Mouse (Mus musculus): ENCODE results near the gene Gm5134. TPM values are rescaled to one million over a fixed set of nuclear protein-coding genes. Genes with fewer than 3 reads are reported as not detected.
"Not testable (repeated sequence)": the region's sequence is repeated elsewhere in the genome, so short reads cannot be mapped to it uniquely, and the experiment has no call there.

Gm5134 gene
- polyA plus RNA-seq, 1 experiment from 2014 or later, result 1.3 TPM

GRCm38 (mm10) chr10:75994531-75995210 is 40.4 kb downstream of the Gm5134 start:
- DNase-seq (ENCODE audit: low spot score), result not testable (repeated sequence)

- DNase-seq (ENCODE audit: low spot score), result no peak
Measured at GRCm38 (mm10) chr10:75995463-75995862, 41.1 kb downstream of the Gm5134 start.

- DNase-seq (ENCODE audit: low spot score), result no peak
Measured at GRCm38 (mm10) chr10:75996315-75996714, 42.0 kb downstream of the Gm5134 start.

GRCm38 (mm10) chr10:76001160-76001559 is 46.8 kb downstream of the Gm5134 start:
- DNase-seq (ENCODE audit: low spot score), result no peak

DNA sequence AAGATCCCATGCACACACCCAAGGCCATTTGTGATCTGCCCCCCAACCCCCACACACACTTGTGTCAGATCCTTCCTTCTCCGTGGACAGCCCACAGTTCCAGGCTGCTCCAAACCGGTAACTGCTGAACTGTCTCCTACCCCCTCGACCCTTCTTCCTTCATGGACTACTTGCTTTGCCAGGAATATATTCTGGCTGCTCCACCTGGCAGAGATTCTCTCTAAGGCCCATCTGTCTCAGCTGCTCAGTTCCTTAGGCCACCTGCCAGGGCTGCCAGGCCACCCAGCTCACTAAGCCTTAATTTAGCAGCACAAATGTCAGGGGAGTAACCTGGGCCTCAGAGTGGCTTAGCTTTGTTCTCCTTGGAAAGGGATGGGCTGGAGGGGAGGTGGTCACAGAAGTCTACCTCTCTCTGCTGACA is 47.8 kb downstream of the Gm5134 start:
- DNase-seq (ENCODE audit: low spot score), result no peak

GRCm38 (mm10) chr10:76002615-76003014 is 48.3 kb downstream of the Gm5134 start:
- DNase-seq (ENCODE audit: low spot score), result no peak

GRCm38 (mm10) chr10:76003221-76003620 is 48.9 kb downstream of the Gm5134 start:
- no peak for DNase-seq (ENCODE audit: low spot score)

GRCm38 (mm10) chr10:76006385-76006784 is 52.1 kb downstream of the Gm5134 start:
- DNase-seq (ENCODE audit: low spot score), result no peak

DNA sequence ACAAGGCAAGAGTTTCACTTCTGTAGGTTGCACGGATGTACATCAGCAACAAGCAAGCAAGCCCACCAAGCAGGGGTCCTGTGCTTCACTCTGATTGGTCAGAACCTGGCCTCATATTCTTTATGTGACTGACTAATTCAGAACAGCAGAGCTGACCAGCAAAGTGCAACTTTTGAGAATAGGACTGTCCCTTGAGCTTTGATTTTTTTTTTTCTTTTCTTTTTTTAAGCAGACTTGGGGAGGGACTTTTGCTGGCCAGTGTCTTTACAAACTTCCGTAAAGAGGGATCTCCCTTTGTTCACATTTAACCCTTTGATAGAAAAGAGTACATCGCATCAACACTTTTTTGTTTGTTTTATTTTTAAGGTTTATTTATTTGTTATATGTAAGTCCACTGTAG is 55.5 kb downstream of the Gm5134 start:
- no peak for DNase-seq (ENCODE audit: low spot score)

DNA sequence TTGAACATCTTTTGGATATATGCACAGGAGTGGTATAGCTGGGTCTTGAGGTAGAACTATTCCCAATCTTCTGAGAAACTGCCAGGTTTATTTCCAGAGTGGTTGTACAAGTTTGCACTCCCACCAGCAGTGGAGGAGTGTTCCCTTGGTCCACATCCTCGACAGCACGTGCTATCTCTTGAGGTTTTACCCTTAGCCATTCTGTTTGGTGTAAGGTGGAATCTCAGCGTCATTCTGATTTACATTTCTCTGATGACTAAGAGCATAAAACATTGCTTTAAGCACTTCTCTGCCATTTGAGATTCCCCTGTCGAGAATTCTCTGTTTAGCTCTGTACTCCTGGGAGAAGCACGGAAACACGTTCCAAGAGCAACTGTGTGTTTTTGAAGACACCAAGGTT is 58.6 kb downstream of the Gm5134 start:
- no peak for DNase-seq (ENCODE audit: low spot score)

DNA sequence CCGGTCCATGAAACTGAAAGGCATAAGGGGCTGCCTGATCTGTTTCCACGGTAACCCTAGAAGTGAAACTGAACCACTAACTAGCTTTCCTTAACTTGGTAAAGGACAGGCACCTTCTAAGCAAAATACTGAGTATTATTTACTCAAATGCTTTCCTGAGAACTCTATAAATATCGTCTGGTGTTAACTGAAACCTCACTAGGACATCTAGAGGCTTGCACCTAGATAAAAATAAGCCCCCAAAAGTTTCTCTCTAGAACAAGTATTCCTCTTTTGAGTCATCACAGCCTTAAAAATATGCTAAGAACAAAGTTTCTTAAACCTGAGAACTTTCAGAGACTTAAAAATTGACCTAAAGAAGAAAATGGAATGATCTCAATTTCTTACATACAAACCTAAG is 62.6 kb downstream of the Gm5134 start:
- DNase-seq (ENCODE audit: low spot score), result no peak

- no peak for DNase-seq (ENCODE audit: low spot score)
Measured at GRCm38 (mm10) chr10:76021728-76022127, 67.4 kb downstream of the Gm5134 start.

DNA sequence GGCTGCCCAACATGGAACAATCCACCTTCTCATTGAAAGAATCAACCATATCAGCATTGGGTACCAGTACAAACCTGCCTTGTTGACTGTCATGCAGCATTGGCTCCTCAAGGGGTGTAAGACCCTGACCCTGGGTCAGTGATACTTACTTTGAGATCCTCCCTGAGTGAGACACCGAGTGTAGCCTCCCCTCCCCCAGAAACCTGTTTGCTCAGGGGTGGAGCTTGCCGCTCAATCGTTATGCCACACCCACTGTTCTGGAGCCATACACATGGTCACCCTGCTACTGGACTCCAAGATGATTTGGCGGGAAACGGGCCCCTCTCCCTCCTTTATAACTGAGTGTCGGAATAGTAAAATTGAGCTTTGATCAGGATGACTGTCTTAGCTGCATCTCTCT is 69.6 kb downstream of the Gm5134 start:
- no peak for DNase-seq (ENCODE audit: low spot score)

DNA sequence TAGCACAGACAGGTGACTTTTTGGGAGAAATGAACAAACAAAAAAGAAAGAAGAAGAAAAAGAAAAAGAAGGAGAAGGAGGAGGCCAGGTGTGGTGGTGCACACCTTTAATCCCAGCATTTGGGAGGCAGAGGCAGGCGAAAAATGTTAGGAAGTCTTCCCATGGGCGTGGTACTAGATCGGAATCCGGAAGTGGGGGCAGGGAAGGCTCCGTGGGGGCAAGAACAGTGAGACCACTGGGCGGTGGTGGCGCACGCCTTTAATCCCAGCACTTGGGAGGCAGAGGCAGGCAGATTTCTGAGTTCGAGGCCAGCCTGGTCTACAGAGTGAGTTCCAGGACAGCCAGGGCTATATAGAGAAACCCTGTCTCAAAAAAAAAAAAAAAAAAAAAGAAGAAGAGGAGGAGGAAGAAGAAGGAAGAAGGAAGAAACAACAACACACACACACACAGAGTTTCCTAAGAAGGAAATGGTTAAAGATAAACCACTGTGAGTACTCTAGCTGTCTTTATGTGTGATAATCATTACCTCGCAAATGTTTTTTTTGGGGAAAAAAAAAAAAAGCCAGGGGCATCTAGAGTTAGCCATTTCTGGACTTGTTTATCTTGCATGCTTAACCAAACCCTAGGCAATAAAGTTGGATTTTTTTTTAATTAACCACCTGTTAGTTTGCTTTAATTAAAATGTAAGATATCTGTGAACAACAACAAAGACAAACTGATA is 71.3 kb downstream of the Gm5134 start:
- no peak for DNase-seq (ENCODE audit: low spot score)

GRCm38 (mm10) chr10:76027127-76028015 is 73.1 kb downstream of the Gm5134 start:
- DNase-seq (ENCODE audit: low spot score), result no peak

DNA sequence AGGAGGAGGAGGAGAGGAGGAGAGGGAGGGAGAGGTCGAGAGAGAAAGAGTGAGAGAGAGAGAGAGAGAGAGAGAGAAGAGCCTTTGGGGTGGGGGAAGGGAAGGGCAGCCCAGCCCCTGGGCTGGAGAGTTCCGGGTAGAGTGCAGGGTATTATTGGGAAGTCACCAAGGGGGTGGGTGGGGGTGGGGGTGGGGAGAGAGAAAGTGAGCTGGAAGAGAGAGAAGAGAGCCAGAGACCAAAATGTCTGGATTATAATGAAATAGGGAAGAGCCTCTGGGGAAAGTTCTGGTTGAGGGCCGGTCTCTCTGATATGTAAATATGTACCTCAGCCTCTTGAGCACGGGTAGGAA is 73.7 kb downstream of the Gm5134 start:
- no peak for DNase-seq (ENCODE audit: low spot score)

- DNase-seq (ENCODE audit: low spot score), result no peak
Measured at GRCm38 (mm10) chr10:76028396-76028795, 74.1 kb downstream of the Gm5134 start.

GRCm38 (mm10) chr10:76029276-76029675 is 75.0 kb downstream of the Gm5134 start:
- no peak for DNase-seq (ENCODE audit: low spot score)

- DNase-seq (ENCODE audit: low spot score), result no peak
Measured at GRCm38 (mm10) chr10:76030496-76030895, 76.2 kb downstream of the Gm5134 start.

DNA sequence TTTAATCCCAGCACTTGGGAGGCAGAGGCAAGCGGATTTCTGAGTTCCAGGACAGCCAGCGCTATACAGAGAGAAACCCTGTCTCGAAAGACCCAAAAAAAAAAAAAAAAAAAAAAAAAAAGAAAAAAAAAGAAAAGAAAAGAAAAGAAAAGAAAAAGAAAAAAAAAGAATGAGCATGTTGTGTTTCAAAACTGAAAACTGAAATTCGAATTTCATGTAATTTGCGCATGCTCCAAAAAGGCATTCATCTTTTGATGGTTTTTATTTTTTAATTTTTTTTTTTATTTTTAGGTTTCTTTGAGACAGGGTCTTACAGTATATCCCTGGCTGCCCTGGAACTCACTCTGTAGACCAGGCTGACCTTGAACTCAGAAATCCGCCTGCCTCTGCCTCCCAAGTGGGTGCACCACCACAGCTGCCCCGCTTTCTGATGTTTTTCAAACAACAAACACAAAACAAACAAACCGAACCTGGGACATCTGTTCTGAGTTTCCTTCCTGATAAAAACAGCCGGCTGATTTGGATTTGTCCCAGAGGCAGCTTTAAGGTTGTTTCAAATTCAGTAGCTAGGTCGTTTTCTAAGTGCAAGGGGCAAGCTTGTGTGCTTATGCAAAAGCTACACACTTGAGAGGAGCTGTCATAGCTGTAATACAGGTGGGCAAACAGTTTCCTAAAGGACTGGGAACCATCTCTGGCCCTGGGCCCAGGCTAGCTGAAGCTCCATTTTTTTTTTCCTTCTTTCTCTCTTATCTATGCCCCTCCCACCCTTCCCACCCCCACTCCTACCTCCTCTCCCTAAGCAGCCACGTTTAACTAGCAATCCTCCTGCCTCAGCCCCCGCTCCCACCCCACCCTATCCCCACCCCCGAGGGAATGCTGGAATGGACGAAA is 77.4 kb downstream of the Gm5134 start:
- no peak for DNase-seq (ENCODE audit: low spot score)
